Mouse (Mus musculus) neural tube, embryonic 11.5 days (tissue): ENCODE results near the gene Rtp4. TPM values are rescaled to one million over a fixed set of nuclear protein-coding genes. Genes with fewer than 3 reads are reported as not detected.

ENCODE experiments used
- ATAC-seq: fragments of 200-750 bp; cut with Nextera tagmentation; 2 replicates; pipeline ENCODE4 v1.8.0; 2017; ENCODE audit warnings: moderate number of reproducible peaks, mild to moderate bottlenecking, moderate TSS enrichment, moderate library complexity; ENCODE audit not compliant: insufficient read depth, low FRiP score, low TSS enrichment
- DNase-seq: peaks from one replicate; pipeline ENCODE4 v3.0.0-alpha.2; 2015; ENCODE audit warnings: low spot score
- H3K27ac ChIP-seq: fragments of 300-500 bp; sonication (generic); 2 replicates; pipeline ENCODE4 v1.5.1; 2014; ENCODE audit warnings: low read depth, mild to moderate bottlenecking, low read length
- H3K27me3 ChIP-seq: fragments of 300-500 bp; sonication (generic); 2 replicates; pipeline ENCODE4 v1.6.1; 2014; ENCODE audit warnings: mild to moderate bottlenecking, low read length, mixed read lengths; ENCODE audit not compliant: control insufficient read depth, insufficient read depth
- H3K36me3 ChIP-seq: fragments of 300-500 bp; sonication (generic); 2 replicates; pipeline ENCODE4 v1.6.1; 2014; ENCODE audit warnings: mild to moderate bottlenecking, low read length, moderate library complexity, mixed read lengths; ENCODE audit not compliant: control insufficient read depth, insufficient read depth
- H3K4me1 ChIP-seq: fragments of 300-500 bp; sonication (generic); 2 replicates; pipeline ENCODE4 v1.6.1; 2014; ENCODE audit warnings: low read length, mixed read lengths; ENCODE audit not compliant: control insufficient read depth, insufficient read depth
- H3K4me2 ChIP-seq: fragments of 300-500 bp; sonication (generic); 2 replicates; pipeline ENCODE4 v1.6.1; 2014; ENCODE audit warnings: low read depth, mild to moderate bottlenecking, moderate library complexity
- H3K4me3 ChIP-seq: fragments of 300-500 bp; sonication (generic); 2 replicates; pipeline ENCODE4 v1.5.1; 2014; ENCODE audit warnings: low read depth, low read length
- H3K9ac ChIP-seq: fragments of 300-500 bp; sonication (generic); 2 replicates; pipeline ENCODE4 v1.6.1; 2014; ENCODE audit warnings: mild to moderate bottlenecking, low read length
- H3K9me3 ChIP-seq: fragments of 300-500 bp; sonication (generic); 2 replicates; pipeline ENCODE4 v1.6.1; 2016; ENCODE audit warnings: low read length; ENCODE audit not compliant: control insufficient read depth
- WGBS: fragments of 180-500 bp; shearing (Covaris S2); extraction: QIAGEN DNeasy Blood & Tissue Kit; methylation state at CpG from one replicate; pipeline ENCODE4 v1.1.7; 2014; 5-methylcytosine and 5-hydroxymethylcytosine counted together
- polyA plus RNA-seq: library from polyadenylated mRNA; unstranded; fragments of >200 nt; fragmentation: Nextera tagmentation; extraction: Ambion mirVana; gene quantifications from 2 replicates; pipeline ENCODE4 v1.2.1, GENCODE M21; 2014

Gene Rtp4
- polyA plus RNA-seq, 1 experiment from 2014 or later, result 1.0 TPM

GRCm38 (mm10) chr16:23492783-23493182, 27.3 kb upstream of the Rtp4 start:
- ATAC-seq (no peak), DNase-seq (no peak)
- no peak overlapping the region for H3K4me2 ChIP-seq
- no peaks in the 10 kb centered on the region for H3K9me3 ChIP-seq
- no peak overlapping the region for H3K27ac ChIP-seq
- no peaks in the 10 kb centered on the region for H3K36me3 ChIP-seq
- H3K4me1 ChIP-seq, result no peaks in the 10 kb centered on the region
- 71% methylated on average over 4 of the region's 4 CpGs for WGBS
- no peaks in the 10 kb centered on the region for H3K27me3 ChIP-seq
- no peak overlapping the region for H3K9ac ChIP-seq
- H3K4me3 ChIP-seq, result no peak overlapping the region

DNA sequence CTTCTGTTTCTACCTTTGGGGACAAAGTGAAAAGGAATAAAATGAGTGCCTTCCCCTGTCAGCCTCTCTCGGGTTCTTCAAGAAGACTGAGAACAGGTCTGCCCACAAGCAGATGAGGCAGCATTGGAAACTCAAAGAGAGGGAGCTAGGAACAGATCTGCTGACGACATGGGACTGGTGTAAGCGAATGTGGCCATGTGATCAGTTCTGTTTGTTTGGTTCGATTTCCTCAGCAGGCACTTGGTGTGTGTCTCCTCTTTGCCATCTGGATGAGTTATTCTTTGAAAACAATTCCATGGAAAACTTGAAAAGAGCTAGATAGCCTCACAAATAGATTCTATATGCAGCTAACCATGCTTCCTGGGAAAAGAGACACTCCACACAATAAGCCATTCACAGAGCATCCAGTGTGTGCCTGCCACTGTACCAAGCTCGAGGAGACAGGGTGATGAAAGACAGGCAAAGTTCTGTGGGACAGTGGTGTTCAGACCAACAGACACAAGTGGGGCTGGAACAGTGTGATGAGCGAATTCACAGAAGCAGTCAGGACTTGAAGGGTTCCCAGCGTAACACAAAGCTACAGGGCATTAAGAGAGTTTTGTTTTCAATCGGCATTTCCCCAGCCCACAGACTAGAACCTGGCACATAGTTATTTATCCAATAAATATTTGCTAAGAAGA, 23.7 kb upstream of the Rtp4 start:
- no peak overlapping the region for H3K27ac ChIP-seq
- no peak overlapping the region for H3K4me2 ChIP-seq
- DNase-seq (no peak), ATAC-seq (no peak)
- H3K36me3 ChIP-seq, result no peaks in the 10 kb centered on the region
- no peaks in the 10 kb centered on the region for H3K4me1 ChIP-seq
- no peak overlapping the region for H3K4me3 ChIP-seq
- H3K9me3 ChIP-seq, result no peaks in the 10 kb centered on the region
- no peaks in the 10 kb centered on the region for H3K27me3 ChIP-seq
- 62% methylated on average over 8 of the region's 8 CpGs for WGBS
- H3K9ac ChIP-seq, result no peak overlapping the region

DNA sequence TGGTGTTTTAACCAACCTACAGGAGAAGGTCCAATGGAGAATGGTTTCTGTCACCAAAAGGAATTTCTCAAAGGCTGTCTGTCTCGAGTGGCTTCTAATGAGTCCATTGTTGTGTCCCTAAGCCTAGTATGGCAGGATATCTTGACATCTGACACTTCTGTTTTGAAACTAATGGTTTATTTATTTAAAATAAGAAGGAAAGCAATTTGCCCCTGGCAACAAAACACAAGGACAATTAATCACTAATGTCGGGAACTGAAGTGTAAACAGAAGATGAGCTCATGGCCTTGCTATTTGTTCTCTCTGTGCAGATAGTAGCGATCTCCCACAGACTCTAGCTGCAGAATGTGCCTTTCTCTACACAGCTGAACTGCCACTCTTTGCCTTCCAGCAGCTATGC, 22.7 kb upstream of the Rtp4 start:
- no peaks in the 10 kb centered on the region for H3K27me3 ChIP-seq
- H3K4me1 ChIP-seq, result no peaks in the 10 kb centered on the region
- no peak for ATAC-seq
- H3K9ac ChIP-seq, result no peak overlapping the region
- no peak overlapping the region for H3K4me3 ChIP-seq
- H3K27ac ChIP-seq, result no peak overlapping the region
- peak; percentile 33 for DNase-seq
- no peaks in the 10 kb centered on the region for H3K9me3 ChIP-seq
- no peaks in the 10 kb centered on the region for H3K36me3 ChIP-seq
- 3% methylated on average over 3 of the region's 3 CpGs for WGBS
- no peak overlapping the region for H3K4me2 ChIP-seq

DNA sequence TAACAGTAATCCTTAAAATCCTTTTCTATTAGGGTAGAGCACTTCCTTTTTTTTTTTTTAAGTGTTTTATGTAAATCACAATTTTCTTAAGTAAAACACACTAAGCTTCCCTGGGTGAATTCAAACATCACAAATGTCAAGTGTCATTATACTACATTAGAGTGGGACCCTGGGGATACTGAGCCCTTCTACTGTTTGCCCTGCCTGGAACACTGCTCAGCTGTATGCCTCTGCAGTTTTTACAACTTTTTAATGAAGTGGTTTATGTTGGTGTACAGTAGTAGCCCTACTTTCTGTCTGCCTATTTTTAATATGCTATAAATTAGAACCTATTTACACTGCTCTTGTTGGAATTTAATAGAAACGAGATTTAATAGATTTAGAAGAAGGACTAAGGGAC, 22.2 kb upstream of the Rtp4 start:
- no peak overlapping the region for H3K27ac ChIP-seq
- no peaks in the 10 kb centered on the region for H3K4me1 ChIP-seq
- no peaks in the 10 kb centered on the region for H3K36me3 ChIP-seq
- DNase-seq (no peak), ATAC-seq (no peak)
- no peak overlapping the region for H3K4me2 ChIP-seq
- 67% methylated on average over 1 of the region's 1 CpGs for WGBS
- H3K4me3 ChIP-seq, result no peak overlapping the region
- no peak overlapping the region for H3K9ac ChIP-seq
- H3K27me3 ChIP-seq, result no peaks in the 10 kb centered on the region
- H3K9me3 ChIP-seq, result no peaks in the 10 kb centered on the region

DNA sequence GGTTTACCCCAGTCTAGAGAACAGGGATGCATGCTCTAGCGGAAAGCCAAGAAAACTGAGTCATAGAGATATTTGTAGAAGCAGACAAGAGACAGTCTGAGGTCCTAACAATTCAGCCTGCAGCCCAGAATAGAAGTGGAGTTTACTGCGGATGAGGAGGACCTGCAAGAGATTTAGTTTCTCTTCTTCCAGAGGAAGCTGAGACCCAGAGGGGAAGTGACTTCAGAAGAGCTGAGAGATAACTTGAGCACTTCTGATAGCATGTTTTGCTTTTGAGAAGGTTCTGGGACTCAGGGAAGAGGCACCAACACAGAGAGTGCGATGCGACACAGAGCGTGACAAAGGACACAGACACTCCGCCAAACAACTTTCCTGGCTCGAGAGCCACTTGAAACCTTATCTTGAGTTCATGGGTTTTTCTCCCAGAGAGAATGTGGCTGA, 21.4 kb upstream of the Rtp4 start:
- H3K4me1 ChIP-seq, result no peaks in the 10 kb centered on the region
- H3K4me3 ChIP-seq, result no peak overlapping the region
- H3K4me2 ChIP-seq, result no peak overlapping the region
- 85% methylated on average over 7 of the region's 7 CpGs for WGBS
- H3K36me3 ChIP-seq, result no peaks in the 10 kb centered on the region
- no peak overlapping the region for H3K9ac ChIP-seq
- no peak overlapping the region for H3K27ac ChIP-seq
- H3K9me3 ChIP-seq, result no peaks in the 10 kb centered on the region
- DNase-seq, result no peak
- no peaks in the 10 kb centered on the region for H3K27me3 ChIP-seq
- ATAC-seq, result no peak

- no peak overlapping the region for H3K27ac ChIP-seq
- H3K9me3 ChIP-seq, result no peaks in the 10 kb centered on the region
- ATAC-seq (no peak), DNase-seq (no peak)
- peaks cover 5% of the 10 kb centered on the region for H3K4me1 ChIP-seq
- H3K4me2 ChIP-seq, result no peak overlapping the region
- WGBS, result 83% methylated on average over 5 of the region's 5 CpGs
- no peak overlapping the region for H3K4me3 ChIP-seq
- H3K36me3 ChIP-seq, result no peaks in the 10 kb centered on the region
- no peaks in the 10 kb centered on the region for H3K27me3 ChIP-seq
- no peak overlapping the region for H3K9ac ChIP-seq
Observed at GRCm38 (mm10) chr16:23500558-23500957, 19.5 kb upstream of the Rtp4 start.

DNA sequence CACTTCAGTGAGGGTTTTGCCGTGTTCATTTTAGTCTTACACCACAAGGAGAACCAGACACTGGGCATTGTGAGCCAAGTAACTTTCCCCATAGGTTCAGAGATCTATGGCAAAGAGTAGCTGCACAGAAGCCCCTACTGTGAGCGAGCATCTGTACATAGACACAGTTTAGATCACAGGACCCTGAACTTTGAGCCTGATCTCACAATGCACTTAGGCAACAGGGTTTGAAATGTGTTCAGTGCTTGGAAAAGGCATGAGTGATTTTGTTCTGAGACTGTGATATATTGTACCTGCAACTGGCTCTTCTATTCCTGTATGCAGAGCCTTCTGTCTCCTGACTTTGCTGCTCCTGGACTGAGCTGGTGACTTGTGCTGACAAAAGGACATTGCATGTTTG, 18.8 kb upstream of the Rtp4 start:
- H3K4me3 ChIP-seq, result no peak overlapping the region
- H3K9me3 ChIP-seq, result no peaks in the 10 kb centered on the region
- no peaks in the 10 kb centered on the region for H3K27me3 ChIP-seq
- DNase-seq (no peak), ATAC-seq (no peak)
- H3K27ac ChIP-seq, result no peak overlapping the region
- H3K4me2 ChIP-seq, result no peak overlapping the region
- WGBS, result 84% methylated on average over 2 of the region's 2 CpGs
- H3K4me1 ChIP-seq, result peaks cover 5% of the 10 kb centered on the region
- H3K9ac ChIP-seq, result no peak overlapping the region
- H3K36me3 ChIP-seq, result no peaks in the 10 kb centered on the region

- WGBS, result 75% methylated on average over 3 of the region's 3 CpGs
- DNase-seq, result no peak
Observed at GRCm38 (mm10) chr16:23502478-23502877, 17.6 kb upstream of the Rtp4 start.

DNA sequence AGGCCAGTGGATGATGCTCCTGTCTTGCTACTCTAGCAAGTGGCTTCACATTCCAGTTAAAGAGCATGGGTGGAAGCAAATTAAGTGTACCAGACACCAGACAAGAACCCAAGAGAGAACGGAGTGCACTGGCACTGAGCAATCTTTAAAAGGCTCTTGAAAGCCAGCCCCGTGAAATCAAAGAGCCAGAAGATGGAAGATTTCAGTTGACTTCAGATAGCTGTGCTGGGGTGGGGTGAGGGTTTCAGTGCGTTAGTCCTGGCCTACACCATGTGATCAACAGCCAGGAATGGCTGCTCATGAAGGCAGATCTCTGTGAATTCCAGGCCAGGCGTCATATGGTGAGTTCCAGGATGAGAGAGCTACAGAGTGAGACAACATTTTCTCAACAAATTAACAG, 16.7 kb upstream of the Rtp4 start:
- no peak for ATAC-seq
- H3K36me3 ChIP-seq, result no peaks in the 10 kb centered on the region

More at GRCm38 (mm10) chr16:23502478-23502877, 17.6 kb upstream of the Rtp4 start:
- no peak overlapping the region for H3K4me2 ChIP-seq
- no peak overlapping the region for H3K9ac ChIP-seq
- H3K27me3 ChIP-seq, result no peaks in the 10 kb centered on the region
- H3K27ac ChIP-seq, result no peak overlapping the region
- no peaks in the 10 kb centered on the region for H3K36me3 ChIP-seq
- ATAC-seq, result no peak
- no peaks in the 10 kb centered on the region for H3K9me3 ChIP-seq
- peaks cover 5% of the 10 kb centered on the region for H3K4me1 ChIP-seq
- no peak overlapping the region for H3K4me3 ChIP-seq

More for the DNA sequence above, 16.7 kb upstream of the Rtp4 start:
- DNase-seq, result no peak
- H3K4me1 ChIP-seq, result peaks cover 5% of the 10 kb centered on the region
- WGBS, result 70% methylated on average over 4 of the region's 4 CpGs
- H3K9me3 ChIP-seq, result no peaks in the 10 kb centered on the region
- H3K4me3 ChIP-seq, result no peak overlapping the region
- no peak overlapping the region for H3K27ac ChIP-seq
- no peak overlapping the region for H3K4me2 ChIP-seq
- no peak overlapping the region for H3K9ac ChIP-seq
- no peaks in the 10 kb centered on the region for H3K27me3 ChIP-seq
